Mouse (Mus musculus): ENCODE results near the gene 1810013L24Rik. TPM values are rescaled to one million over a fixed set of nuclear protein-coding genes. Genes with fewer than 3 reads are reported as not detected.

1810013L24Rik gene
- polyA plus RNA-seq, 1 experiment, result 20.1 TPM

GRCm38 (mm10) chr16:8784753-8785152 is 45.1 kb upstream of the 1810013L24Rik start:
- H3K79me3 ChIP-seq (ENCODE audit: low read depth), result no peaks in the 10 kb centered on the region
- H3K79me2 ChIP-seq (ENCODE audit: control insufficient read depth, insufficient read depth), result no peaks in the 10 kb centered on the region
- no peaks in the 10 kb centered on the region for H3K27me3 ChIP-seq (ENCODE audit: control insufficient read depth, insufficient read depth, insufficient read length)
- no peak overlapping the region for H3K4me3 ChIP-seq (ENCODE audit: insufficient read depth, poor library complexity, severe bottlenecking)
- TF ChIP-seq MYOD1 (IDR thresholded peaks at IDR 0.05; ENCODE audit: control insufficient read depth, insufficient read length, low read depth), result no peak
- no peak for TF ChIP-seq FOSL1 (IDR thresholded peaks at IDR 0.05; ENCODE audit: insufficient read depth, low read length, poor library complexity, severe bottlenecking)
- TF ChIP-seq CEBPB (IDR thresholded peaks at IDR 0.05; ENCODE audit: low read depth), result no peak
- no peak for TF ChIP-seq MAX (IDR thresholded peaks at IDR 0.05)
- no peak for TF ChIP-seq USF1 (IDR thresholded peaks at IDR 0.05; ENCODE audit: low read depth)
- no peak overlapping the region for H3ac ChIP-seq (ENCODE audit: control insufficient read depth, insufficient read length, low read depth)
- no peaks in the 10 kb centered on the region for H3K36me3 ChIP-seq (ENCODE audit: control insufficient read depth, insufficient read depth)

- H3K4me3 ChIP-seq (ENCODE audit: insufficient read depth, poor library complexity, severe bottlenecking), result no peak overlapping the region
- no peaks in the 10 kb centered on the region for H3K79me3 ChIP-seq (ENCODE audit: low read depth)
- no peaks in the 10 kb centered on the region for H3K36me3 ChIP-seq (ENCODE audit: control insufficient read depth, insufficient read depth)
- H3K79me2 ChIP-seq (ENCODE audit: control insufficient read depth, insufficient read depth), result no peaks in the 10 kb centered on the region
- TF ChIP-seq FOSL1 (IDR thresholded peaks at IDR 0.05; ENCODE audit: insufficient read depth, low read length, poor library complexity, severe bottlenecking) (peak; percentile 65), CEBPB (IDR thresholded peaks at IDR 0.05; ENCODE audit: low read depth) (peak; percentile 58), MAX (IDR thresholded peaks at IDR 0.05) (no peak), USF1 (IDR thresholded peaks at IDR 0.05; ENCODE audit: low read depth) (no peak), MYOD1 (IDR thresholded peaks at IDR 0.05; ENCODE audit: control insufficient read depth, insufficient read length, low read depth) (no peak), CTCF (IDR thresholded peaks at IDR 0.05; ENCODE audit: control insufficient read depth, insufficient read depth, insufficient read length) (no peak), MYOG (IDR thresholded peaks at IDR 0.05; ENCODE audit: control insufficient read depth, extremely low read depth, insufficient read length) (no peak)
- H3ac ChIP-seq (ENCODE audit: control insufficient read depth, insufficient read length, low read depth), result no peak overlapping the region
- no peaks in the 10 kb centered on the region for H3K27me3 ChIP-seq (ENCODE audit: control insufficient read depth, insufficient read depth, insufficient read length)
Observed at GRCm38 (mm10) chr16:8790886-8791285, 39.0 kb upstream of the 1810013L24Rik start.

- Histone ChIP-seq H3K79me3 (ENCODE audit: low read depth) (no peaks in the 10 kb centered on the region), H3K4me3 (ENCODE audit: insufficient read depth, poor library complexity, severe bottlenecking) (no peak within 1 kb of the TSS), H3K27me3 (ENCODE audit: control insufficient read depth, insufficient read depth, insufficient read length) (no peaks in the 10 kb centered on the region), H3ac (ENCODE audit: control insufficient read depth, insufficient read length, low read depth) (no peak within 1 kb of the TSS), H3K36me3 (ENCODE audit: control insufficient read depth, insufficient read depth) (no peaks in the 10 kb centered on the region), H3K79me2 (ENCODE audit: control insufficient read depth, insufficient read depth) (no peaks in the 10 kb centered on the region)
- no peak for TF ChIP-seq MYOG (IDR thresholded peaks at IDR 0.05; ENCODE audit: control insufficient read depth, extremely low read depth, insufficient read length)
- TF ChIP-seq CEBPB (IDR thresholded peaks at IDR 0.05; ENCODE audit: low read depth), result no peak
- no peak for TF ChIP-seq CTCF (IDR thresholded peaks at IDR 0.05; ENCODE audit: control insufficient read depth, insufficient read depth, insufficient read length)
- TF ChIP-seq MYOD1 (IDR thresholded peaks at IDR 0.05; ENCODE audit: control insufficient read depth, insufficient read length, low read depth), result no peak
- no peak for TF ChIP-seq FOSL1 (IDR thresholded peaks at IDR 0.05; ENCODE audit: insufficient read depth, low read length, poor library complexity, severe bottlenecking)
- TF ChIP-seq USF1 (IDR thresholded peaks at IDR 0.05; ENCODE audit: low read depth), result no peak
- TF ChIP-seq MAX (IDR thresholded peaks at IDR 0.05), result no peak
Observed at GRCm38 (mm10) chr16:8791949-8792557, 37.8 kb upstream of the 1810013L24Rik start, which contains the start of gene Usp7. Gene Usp7 (minus strand): TSS chr16:8792308.

- Histone ChIP-seq H3K4me3 (ENCODE audit: insufficient read depth, poor library complexity, severe bottlenecking) (no peak overlapping the region), H3ac (ENCODE audit: control insufficient read depth, insufficient read length, low read depth) (no peak overlapping the region), H3K27me3 (ENCODE audit: control insufficient read depth, insufficient read depth, insufficient read length) (no peaks in the 10 kb centered on the region), H3K79me3 (ENCODE audit: low read depth) (no peaks in the 10 kb centered on the region), H3K79me2 (ENCODE audit: control insufficient read depth, insufficient read depth) (no peaks in the 10 kb centered on the region), H3K36me3 (ENCODE audit: control insufficient read depth, insufficient read depth) (no peaks in the 10 kb centered on the region)
- TF ChIP-seq MYOG (IDR thresholded peaks at IDR 0.05; ENCODE audit: control insufficient read depth, extremely low read depth, insufficient read length) (no peak), MAX (IDR thresholded peaks at IDR 0.05) (no peak), MYOD1 (IDR thresholded peaks at IDR 0.05; ENCODE audit: control insufficient read depth, insufficient read length, low read depth) (no peak), FOSL1 (IDR thresholded peaks at IDR 0.05; ENCODE audit: insufficient read depth, low read length, poor library complexity, severe bottlenecking) (no peak), CTCF (IDR thresholded peaks at IDR 0.05; ENCODE audit: control insufficient read depth, insufficient read depth, insufficient read length) (no peak)
Observed at GRCm38 (mm10) chr16:8794952-8795351, 34.9 kb upstream of the 1810013L24Rik start.

DNA sequence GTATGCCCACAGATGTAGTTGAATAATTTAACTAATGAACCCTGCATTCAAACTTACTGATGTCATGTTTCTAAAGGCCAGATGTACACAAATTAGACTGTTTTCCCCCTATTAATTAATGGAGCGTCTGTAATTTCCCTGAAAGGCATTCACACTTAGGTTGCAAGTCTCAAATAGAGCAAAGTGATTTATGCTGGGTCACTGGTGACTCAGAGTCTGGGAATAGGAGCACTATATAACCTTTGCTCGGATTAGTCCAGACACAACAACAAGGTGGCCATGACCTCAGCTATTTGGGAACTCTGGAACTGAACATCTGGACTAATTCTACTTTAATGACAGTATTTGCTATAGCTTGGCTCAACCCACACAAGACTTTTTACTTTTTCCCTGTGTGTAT is 34.0 kb upstream of the 1810013L24Rik start:
- H3K27me3 ChIP-seq (ENCODE audit: control insufficient read depth, insufficient read depth, insufficient read length), result no peaks in the 10 kb centered on the region
- H3K79me2 ChIP-seq (ENCODE audit: control insufficient read depth, insufficient read depth), result no peaks in the 10 kb centered on the region
- H3K79me3 ChIP-seq (ENCODE audit: low read depth), result no peaks in the 10 kb centered on the region
- no peaks in the 10 kb centered on the region for H3K36me3 ChIP-seq (ENCODE audit: control insufficient read depth, insufficient read depth)
- no peak for TF ChIP-seq FOSL1 (IDR thresholded peaks at IDR 0.05; ENCODE audit: insufficient read depth, low read length, poor library complexity, severe bottlenecking)
- TF ChIP-seq USF1 (IDR thresholded peaks at IDR 0.05; ENCODE audit: low read depth), result no peak
- TF ChIP-seq CTCF (IDR thresholded peaks at IDR 0.05; ENCODE audit: control insufficient read depth, insufficient read depth, insufficient read length), result no peak
- no peak for TF ChIP-seq CEBPB (IDR thresholded peaks at IDR 0.05; ENCODE audit: low read depth)
- TF ChIP-seq MYOG (IDR thresholded peaks at IDR 0.05; ENCODE audit: control insufficient read depth, extremely low read depth, insufficient read length), result no peak
- no peak for TF ChIP-seq MAX (IDR thresholded peaks at IDR 0.05)
- no peak for TF ChIP-seq MYOD1 (IDR thresholded peaks at IDR 0.05; ENCODE audit: control insufficient read depth, insufficient read length, low read depth)
- no peak overlapping the region for H3K4me3 ChIP-seq (ENCODE audit: insufficient read depth, poor library complexity, severe bottlenecking)
- H3ac ChIP-seq (ENCODE audit: control insufficient read depth, insufficient read length, low read depth), result no peak overlapping the region

DNA sequence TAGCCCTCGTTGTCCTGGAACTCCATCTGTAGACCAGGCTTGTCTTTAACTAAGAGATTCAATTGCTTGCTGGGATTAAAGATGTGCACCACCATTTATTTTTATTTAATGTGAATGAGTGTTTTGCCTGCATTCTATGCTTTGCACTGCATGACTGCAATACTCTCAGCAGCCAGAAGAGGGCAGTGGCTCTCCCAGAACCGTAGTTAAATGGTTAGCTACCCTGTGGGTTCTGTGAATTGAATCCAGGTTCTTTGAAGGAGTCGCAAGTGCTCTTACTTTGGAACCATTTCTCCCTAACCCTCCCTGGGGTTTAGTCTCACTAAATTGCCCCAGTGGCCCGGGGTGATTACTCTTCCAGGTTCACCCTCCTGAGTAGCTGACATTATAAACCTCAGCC is 23.2 kb upstream of the 1810013L24Rik start:
- no peaks in the 10 kb centered on the region for H3K27me3 ChIP-seq (ENCODE audit: control insufficient read depth, insufficient read depth, insufficient read length)
- no peak overlapping the region for H3ac ChIP-seq (ENCODE audit: control insufficient read depth, insufficient read length, low read depth)
- no peak overlapping the region for H3K4me3 ChIP-seq (ENCODE audit: insufficient read depth, poor library complexity, severe bottlenecking)
- no peaks in the 10 kb centered on the region for H3K79me3 ChIP-seq (ENCODE audit: low read depth)
- no peaks in the 10 kb centered on the region for H3K36me3 ChIP-seq (ENCODE audit: control insufficient read depth, insufficient read depth)
- H3K79me2 ChIP-seq (ENCODE audit: control insufficient read depth, insufficient read depth), result no peaks in the 10 kb centered on the region
- TF ChIP-seq FOSL1 (IDR thresholded peaks at IDR 0.05; ENCODE audit: insufficient read depth, low read length, poor library complexity, severe bottlenecking) (no peak), CTCF (IDR thresholded peaks at IDR 0.05; ENCODE audit: control insufficient read depth, insufficient read depth, insufficient read length) (peak; percentile 38), USF1 (IDR thresholded peaks at IDR 0.05; ENCODE audit: low read depth) (no peak), MYOG (IDR thresholded peaks at IDR 0.05; ENCODE audit: control insufficient read depth, extremely low read depth, insufficient read length) (no peak), CEBPB (IDR thresholded peaks at IDR 0.05; ENCODE audit: low read depth) (no peak), MAX (IDR thresholded peaks at IDR 0.05) (no peak), MYOD1 (IDR thresholded peaks at IDR 0.05; ENCODE audit: control insufficient read depth, insufficient read length, low read depth) (no peak)
